Mouse (Mus musculus) right cerebral cortex, postnatal 10 days (tissue): ENCODE measurements at regions not wholly inside any gene's neighbourhood (a gene's known extent, or its start where the extent isn't known, plus 50 kb on each side); places are given as distances from the start of the nearest gene placed in this dataset.

Experiments used
- DNase-seq, 2 experiments: peaks; one replicate each; pipeline ENCODE4 v3.0.0; 2021; ENCODE audit warnings: low spot score in 2 of 2

DNA sequence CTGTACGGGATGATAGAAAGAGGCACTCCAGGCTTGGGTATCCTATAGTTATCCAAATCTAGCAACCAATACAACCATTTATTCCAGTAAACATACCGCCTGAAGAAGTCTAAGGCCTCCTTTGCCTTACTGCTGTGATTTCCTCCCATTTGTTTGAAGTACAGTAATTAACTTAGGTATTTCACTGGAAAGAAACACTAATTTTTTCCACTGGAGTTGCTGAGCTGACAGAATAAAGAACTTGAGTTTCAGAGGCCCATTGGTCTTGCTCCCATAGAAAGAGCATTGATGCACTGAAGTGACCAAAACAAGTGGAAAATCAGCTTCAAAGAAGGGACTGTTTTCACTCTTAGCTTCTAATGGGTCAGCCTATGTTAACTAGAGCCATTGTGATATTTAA is 1100.8 kb upstream of the Gm7489 start:
- DNase-seq, result no peak

DNA sequence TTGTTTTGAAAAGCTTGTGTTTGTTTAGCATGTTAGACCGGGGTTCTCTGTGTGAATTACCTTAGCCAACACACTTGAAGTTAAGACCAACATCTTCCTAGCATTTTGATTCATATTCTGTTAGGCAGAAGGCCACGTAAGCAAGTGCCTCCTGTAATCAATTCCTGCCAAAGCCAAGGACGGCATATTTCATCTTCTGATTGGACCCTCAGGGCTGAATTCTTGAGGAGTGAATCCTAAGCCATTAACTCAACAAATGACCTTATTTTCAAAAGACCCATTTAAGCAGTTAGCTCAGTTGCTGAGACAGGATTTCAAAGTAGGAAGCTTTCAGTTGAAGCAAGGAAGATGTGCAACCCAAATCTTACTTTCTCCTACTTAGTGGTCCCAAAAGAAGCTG is 1099.5 kb upstream of the Gm7489 start:
- no peak for DNase-seq

DNA sequence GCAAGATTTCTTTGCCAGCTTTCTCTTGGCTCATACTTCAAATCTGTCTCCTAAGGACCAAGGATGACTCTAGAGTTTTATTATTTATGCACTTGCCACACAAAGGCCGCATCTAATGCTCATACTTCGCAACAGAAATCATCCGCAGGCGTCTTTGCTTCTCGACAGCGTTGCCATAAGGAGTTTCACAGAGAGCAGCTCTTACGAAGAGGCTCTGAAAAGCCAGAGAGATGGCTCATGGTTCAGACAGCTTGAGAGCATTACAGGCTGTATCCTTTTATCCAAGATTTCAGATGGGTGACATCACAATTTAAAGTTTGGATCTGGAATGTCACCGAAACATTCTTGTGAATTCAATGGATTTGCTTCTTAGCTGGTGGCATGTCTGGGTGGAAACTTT is 1098.7 kb upstream of the Gm7489 start:
- DNase-seq, result no peak

DNA sequence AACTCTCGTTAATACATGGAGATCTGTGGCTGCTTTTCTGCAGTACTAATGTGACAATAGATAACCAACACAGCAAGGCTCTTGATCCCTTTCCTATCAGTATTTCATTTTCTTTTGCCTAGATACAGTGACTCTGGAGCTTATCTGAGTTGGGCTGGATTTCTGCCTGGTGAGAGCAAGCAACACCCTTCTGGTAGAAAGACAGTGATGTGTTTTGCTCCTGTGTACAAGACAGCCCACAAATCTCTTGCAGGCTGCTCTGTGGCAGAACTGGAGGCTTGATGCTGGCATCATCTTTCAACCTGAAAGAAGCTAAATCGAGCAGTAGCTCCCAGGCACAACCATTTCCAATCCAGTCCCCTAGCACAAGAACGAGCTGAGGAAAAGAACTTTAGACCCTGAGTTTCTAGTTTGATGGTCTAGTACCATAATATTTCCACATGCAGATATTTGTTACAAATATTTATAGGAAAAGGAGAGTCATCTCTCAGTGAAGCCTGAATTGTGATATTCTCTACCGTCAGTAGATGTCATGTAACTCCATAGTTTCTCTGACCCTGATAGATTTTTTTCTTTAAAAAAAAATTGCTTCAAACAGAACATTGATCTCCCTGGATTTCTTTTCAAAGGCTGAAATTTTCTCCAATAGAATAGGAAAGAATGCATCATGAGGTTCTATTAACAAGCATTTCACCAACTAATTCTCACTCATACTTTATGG is 1079.1 kb upstream of the Gm7489 start:
- peak in 1 of 2 experiments; percentile 30 for DNase-seq

DNA sequence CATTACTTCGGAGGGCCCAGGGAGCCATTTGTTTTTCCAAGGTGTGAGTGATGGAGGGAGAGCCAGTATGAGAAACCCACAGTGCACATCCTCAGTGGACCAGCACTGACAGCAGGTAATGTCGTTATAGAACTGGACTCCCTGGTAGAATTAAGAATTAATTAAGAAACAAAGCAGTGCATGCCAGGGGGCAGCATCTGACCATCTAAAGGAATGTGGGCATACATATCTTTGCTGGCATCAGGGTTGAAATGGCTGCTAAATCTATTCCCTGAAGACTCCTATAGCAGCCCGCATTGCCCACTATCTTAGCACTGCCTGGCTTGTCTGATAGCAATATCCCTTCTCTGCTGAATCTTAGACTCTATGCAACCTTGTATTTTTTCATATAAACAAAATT is 1076.1 kb upstream of the Gm7489 start:
- DNase-seq, result no peak

DNA sequence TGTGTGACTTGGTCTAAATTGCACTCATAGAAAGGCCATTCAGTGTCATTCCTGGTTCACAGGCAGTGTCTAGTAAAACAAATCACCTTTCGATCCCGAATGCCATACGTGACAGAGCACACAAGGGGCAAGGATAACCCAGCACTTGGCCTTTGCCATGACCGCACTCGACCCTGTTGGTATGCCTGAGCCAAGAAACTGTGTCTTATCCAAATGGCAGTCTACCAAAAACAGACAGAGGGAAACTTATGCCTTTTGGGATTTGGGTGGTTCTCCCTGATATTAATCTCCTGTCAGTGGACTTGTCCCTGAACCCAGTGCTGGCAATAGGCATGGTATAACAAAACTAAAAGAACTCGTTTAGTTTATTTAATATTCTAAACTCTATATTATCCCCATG is 1063.9 kb upstream of the Gm7489 start:
- no peak for DNase-seq

DNA sequence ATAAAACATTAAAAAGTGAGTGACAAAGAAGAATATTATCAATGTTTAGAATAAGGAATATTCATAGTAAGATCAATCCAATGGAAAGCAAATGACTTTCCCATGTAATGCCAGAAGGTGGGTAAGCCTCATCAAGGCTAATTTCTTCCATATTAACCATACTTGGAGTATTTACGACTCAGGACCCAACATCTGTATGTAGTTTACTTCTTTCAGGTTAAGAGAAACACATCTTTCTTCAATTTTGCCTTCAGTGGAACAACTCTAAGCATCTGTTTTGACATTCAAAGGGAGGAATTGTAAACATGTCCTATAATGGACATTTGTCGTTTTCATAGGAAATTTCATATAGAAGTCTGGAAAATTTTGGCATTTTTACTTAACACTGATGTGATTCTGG is 1047.8 kb upstream of the Gm7489 start:
- no peak for DNase-seq

DNA sequence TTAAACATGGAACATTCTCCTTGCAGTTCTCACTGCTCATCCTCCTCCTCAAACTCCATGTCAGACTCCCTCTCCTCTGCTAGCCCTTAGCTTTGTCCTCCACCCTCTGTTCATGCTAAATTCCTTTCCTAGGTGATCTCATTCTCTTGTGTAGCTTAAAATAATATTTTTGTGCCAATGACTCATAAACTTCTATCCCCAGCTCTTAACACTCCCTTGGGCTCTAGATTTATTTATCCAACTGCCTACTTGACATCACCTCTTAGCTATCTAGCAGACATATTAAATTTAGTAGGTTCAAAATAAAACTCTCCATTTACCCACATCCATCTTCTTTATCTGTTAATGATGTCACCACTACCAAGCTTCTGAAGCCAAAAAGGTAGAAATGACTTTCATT is 1036.6 kb upstream of the Gm7489 start:
- DNase-seq, result no peak

DNA sequence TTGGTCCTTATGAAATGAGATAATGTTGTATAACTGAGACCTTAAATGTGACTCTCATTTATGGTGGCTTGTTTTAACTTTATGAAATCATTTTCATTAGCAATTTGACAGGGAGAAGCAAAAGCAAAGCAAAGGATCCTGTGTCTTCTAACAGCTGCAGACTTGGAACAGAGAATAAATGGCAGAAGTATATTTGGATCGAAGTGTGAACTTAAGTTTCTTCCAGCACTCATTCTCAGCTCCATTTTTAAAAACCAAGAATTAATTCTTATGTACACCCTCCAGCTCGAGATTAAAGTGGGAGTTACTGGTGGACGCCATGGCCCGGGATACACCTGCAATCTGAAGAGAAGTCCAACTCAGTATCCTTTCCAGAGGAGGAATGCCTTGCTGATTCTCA is 1026.0 kb upstream of the Gm7489 start:
- no peak for DNase-seq

DNA sequence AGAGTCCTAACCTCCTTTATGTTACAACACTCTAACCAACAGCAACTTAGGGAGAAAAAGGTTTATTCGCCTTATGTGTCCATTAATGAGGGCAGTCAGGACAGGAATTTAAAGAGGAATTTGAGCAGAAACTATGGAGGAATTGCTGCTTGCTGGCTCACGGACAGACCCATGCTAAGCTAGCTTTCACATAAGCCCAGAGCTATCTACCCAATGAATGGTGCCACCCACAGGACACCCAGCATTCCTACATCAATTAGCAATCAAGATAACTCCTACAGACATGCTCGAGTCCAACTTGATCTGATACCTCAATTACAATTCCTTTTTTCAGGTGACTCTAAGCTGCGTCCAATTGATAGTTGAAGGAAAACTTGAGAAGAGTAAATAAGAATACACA is 1021.2 kb upstream of the Gm7489 start:
- DNase-seq, result no peak

DNA sequence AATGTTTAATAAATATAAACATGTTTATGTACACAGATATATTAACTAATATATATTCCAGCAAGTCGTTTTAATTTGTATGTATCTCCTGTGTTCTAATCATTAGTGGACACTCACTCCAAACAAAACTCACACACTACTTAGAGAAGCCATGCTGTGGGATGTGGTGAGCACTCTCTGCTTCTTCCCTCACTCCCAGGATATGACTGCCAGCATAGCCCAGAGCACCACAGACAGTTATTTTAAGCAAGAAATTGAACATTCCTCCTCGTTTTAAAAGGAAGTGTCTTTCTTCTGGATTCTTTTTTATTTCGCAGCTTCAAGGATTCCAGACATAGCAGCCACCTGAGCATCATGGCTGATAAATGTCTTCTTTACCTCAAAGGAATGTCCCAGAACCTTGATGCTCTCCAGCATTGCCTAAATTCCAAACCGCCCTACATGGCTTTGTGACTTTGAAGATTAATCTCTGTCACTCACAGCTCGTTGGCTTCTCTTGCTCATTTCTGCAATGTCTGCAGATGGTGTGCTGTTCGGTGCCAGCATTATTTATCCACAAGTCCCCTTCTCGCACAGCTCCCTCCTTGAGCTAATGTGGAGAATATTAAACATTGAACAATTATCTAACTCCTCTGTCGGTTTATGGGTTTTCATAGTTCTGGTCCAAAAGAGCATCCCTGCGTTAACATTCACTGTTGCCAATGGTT is 992.3 kb upstream of the Gm7489 start:
- no peak for DNase-seq

DNA sequence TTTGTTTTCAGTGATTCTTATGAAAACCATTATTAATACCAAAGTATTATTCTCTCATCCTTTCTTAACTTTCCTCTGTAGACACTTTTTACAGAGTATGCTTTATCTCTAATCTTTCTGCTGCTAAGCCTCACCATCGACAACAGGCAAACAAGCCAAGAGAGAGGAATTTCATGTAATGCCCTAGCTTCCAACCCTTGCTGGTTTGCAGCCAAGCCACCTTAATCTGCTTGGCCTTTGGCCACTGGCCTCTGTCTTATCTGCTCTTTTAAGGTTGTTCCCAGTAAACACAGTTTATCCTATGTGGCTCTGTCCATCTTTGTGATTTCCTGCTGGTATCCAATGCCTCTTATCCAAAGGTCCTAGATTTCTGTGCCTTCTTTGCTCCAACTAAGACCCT is 986.6 kb upstream of the Gm7489 start:
- DNase-seq, result no peak

DNA sequence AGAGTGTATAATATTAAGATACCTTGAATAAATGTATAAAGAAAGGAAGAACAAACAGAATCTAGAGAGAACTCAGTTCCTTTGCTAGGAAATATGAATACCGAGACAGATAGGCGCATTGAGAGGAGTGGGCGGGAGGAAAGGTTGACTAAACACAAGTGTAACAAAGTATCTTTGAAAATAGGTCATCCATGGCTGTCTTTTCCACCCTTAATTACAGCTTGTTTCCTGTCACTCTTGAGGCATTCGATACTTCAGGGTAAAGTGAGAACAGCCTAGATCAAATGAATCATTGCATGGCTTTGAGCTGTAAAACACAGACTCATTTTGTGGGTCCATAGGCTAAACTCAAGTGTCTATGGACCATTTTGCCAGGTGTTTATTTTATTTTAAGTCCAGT is 985.3 kb upstream of the Gm7489 start:
- DNase-seq, result no peak

DNA sequence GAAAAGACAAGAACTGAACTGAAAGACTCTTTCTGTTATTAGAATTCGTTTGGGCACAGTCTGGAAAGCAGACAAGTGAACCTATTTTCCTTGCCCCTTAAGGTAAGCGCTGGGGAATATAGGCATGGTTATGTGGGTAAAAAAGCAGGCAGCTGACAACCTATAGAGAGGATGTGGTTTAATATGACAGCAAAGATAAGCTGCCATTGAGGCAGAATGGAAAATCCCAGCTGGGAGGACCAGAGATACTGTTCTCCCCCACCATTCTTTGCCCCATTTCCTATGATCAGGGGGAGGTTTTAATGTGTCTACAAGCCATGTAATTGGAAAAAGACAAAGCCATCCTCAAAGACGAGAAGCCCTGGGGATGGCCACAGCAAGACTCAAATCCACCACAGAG is 984.9 kb upstream of the Gm7489 start:
- DNase-seq, result no peak

DNA sequence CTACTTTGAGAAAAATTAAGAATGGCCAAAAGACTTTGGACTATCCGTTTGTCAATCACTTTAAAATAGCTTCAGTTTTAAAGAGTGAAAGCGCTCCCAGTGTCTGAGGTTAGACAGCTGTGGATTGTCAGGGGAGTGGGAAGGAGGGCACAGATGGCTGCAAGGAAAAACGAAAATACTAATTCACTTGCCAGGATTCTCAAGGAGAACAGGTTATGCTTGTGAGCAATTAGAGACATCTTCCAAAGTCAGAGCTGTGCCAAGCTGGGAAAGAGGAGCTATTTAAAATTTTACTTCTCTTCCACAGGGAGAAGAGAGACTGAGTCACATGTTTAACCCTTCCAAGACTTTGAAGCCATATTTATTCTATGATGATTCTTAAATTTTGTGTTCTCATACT is 979.5 kb upstream of the Gm7489 start:
- peak; percentile 21 to 34 for DNase-seq

DNA sequence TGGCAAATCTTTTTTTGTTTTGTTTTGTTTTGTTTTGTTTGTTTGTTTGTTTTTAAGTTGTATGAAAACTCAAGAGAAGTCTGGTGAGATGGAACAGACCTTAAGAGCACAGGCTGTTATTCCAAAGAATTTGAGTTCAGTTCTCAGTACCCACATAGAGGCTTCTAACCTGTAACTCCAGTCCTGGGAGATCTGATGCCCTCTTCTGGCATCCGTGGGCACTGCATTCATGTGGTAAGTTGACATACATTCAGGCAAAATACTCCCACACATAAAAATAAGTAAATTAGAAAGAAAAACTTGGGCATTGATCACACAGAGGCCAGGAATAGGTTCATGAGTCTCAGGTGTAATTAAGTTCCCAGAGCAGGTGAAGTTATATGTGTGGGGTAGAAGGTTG is 977.5 kb upstream of the Gm7489 start:
- no peak for DNase-seq

DNA sequence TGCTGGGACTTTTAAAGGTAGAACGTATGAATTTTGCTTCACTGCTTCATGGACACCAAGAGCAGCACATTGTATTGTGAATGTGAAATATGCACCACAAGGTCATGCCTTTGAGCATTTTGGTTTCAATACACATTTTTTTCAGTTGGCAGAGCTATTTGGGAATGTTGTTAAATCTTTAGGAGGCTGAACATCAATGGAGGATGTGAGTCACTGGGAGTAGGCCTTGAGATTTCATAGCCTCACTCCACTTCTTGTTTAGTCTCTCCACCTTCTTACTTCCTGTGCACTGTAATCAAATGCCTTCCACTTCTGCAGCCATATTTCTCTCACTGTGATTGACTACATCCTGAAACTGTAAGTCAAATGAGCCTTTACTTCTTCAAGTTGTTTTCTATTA is 962.4 kb upstream of the Gm7489 start:
- no peak for DNase-seq

DNA sequence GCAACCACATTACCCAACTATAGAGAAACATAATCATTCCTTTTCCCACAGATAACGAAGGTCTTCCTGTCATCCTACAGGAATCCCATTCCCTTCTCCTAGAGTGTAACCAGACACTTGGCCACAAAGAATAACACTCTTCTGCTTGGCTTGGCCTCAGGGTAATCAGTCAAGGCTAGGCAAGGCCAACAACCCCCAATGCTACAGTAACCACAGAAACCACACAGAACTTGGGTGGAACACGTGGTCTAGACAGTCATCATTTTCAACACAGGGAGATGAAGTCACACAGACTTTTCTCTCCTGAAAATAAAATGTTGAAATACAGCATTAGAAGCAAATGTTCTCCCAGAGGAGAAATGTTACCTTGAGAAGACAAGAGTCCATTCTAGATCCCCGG is 956.3 kb upstream of the Gm7489 start:
- no peak for DNase-seq

DNA sequence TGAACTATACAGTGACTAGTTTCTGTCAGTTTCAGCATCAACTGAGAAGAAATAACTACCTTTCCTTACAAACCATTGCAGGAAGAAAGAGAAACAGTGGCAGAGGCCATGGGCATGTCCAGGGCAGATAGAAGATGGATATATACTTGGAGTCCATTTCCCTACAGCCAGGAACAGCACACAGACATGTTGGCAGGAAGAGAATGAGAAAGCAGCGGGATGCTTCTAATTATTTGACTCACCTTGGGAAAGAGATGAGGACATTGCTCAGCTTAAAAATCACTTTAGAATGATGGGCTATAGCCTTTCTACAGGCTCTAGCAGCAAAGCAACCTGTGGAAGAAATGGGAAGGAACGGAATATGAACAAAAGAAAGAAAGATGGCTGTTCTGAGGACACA is 947.6 kb upstream of the Gm7489 start:
- DNase-seq, result no peak

DNA sequence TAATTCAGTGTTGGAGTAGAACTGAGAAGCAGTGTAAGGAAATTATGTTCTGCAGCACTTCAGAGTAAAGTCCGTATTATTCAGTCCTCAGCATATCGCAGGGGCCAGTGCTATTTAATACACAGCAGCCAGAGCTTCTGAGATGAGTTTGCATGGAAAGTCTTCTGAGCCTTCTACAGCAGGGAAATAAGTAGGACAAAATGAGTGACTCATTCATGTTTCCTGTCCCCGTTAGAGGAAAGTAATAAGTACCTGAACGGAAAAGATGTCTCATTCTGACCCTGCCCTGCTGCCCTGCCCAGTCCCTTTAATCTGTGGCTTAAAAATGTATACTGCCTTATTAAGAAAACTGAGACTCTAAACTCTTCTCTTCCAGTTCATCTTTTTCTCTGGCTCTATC is 940.1 kb upstream of the Gm7489 start:
- DNase-seq, result no peak

DNA sequence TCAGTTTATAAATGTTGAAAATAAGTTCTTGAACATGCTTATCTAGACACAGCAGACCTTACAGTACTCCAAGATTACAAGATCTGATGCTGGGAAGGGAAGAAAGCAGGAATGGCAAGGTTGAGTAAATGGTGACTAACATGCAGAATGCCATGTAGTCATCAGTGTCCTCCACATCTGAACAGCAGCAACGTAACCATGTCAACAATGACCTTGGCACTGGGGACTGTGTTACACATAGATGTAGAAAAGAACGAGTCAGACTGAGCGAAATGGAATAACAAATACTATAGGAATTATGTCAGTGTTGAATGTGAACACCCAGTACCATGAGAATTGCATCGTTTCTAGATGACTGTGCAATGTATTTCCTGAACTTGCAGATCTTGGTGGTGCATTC is 936.5 kb upstream of the Gm7489 start:
- DNase-seq, result no peak

DNA sequence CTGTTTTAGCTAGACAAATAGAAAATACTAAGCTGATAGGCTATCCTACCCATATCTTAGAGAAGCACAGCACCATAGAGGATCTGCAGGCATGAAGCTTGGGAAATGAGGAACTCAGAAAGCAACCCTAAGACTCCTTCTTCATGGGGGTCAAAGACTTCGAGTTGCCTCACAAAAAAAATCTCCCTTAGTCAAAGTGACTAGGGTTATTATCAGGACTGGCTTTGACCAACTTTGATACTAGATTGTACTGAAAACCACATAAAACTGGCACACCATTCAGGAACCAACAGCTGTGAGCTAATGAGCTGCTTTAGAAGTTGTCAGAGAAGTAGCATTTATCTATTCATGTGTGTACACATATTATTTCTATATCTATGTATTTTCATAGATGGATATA is 931.2 kb upstream of the Gm7489 start:
- DNase-seq, result no peak

DNA sequence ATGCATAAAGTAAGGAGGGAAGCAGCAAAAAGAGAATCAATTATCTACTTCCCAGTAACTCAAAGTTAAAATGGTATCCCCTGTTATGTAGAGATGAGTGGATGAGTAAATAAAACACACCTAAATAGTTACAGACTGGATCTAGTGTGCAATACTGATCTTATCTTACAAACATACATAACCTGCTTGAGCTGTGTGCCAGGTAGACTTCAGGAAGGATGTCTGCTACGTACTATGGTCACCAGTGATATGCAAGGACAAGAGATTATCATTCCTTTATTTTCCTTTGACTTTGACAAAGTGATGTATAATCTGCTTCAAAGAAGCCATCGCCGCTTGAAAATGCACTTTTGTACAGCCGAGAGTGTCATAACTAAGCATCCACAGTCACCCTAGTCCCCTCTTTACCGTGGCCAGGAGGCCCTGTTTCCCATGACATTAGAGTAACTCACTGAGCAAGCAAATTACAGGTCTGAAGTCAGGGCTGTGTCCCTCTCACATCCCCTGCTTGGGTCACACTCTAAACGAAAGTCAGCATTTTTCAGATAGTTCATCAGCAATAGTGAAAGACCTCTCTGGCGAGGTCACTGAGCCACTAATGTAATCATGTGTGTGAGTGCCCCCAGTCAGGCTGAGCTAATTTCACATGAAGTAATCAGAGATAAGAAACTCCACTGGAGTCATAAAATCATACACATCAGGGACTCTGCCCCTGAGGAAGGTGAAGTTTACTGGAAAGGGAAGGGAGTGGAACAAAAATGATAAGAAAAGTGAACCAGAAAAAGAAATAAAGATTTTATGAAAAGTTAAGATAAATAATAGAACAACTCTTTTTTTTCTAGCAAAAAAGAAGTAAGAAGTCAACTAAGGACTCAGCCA is 929.8 kb upstream of the Gm7489 start:
- DNase-seq, result no peak
